Mouse (Mus musculus) heart, embryonic 11.5 days (tissue): ENCODE data around the gene Adcy7. TPM values are rescaled to one million over a fixed set of nuclear protein-coding genes. Genes with fewer than 3 reads are reported as not detected.

Experiments used
- ATAC-seq: fragments of 200-750 bp; cut with Nextera tagmentation; replicated peaks from 2 replicates; pipeline ENCODE4 v1.8.0; 2017; ENCODE audit warnings: moderate library complexity; ENCODE audit not compliant: insufficient number of reproducible peaks, low FRiP score, low TSS enrichment
- H3K27ac ChIP-seq: fragments of 300-500 bp; sonication (generic); 2 replicates; pipeline ENCODE4 v1.5.1; 2014; ENCODE audit warnings: mild to moderate bottlenecking, low read depth, low read length
- H3K27me3 ChIP-seq: fragments of 300-500 bp; sonication (generic); 2 replicates; pipeline ENCODE4 v1.6.1; 2014; ENCODE audit warnings: mild to moderate bottlenecking, low read length, mixed read lengths; ENCODE audit not compliant: control insufficient read depth, insufficient read depth
- H3K36me3 ChIP-seq: fragments of 300-500 bp; sonication (generic); 2 replicates; pipeline ENCODE4 v1.6.1; 2014; ENCODE audit warnings: mild to moderate bottlenecking, low read length, moderate library complexity, mixed read lengths; ENCODE audit not compliant: control insufficient read depth, insufficient read depth
- H3K4me1 ChIP-seq: fragments of 300-500 bp; sonication (generic); 2 replicates; pipeline ENCODE4 v1.6.1; 2014; ENCODE audit warnings: low read length; ENCODE audit not compliant: control insufficient read depth, insufficient read depth
- H3K4me2 ChIP-seq: fragments of 300-500 bp; sonication (generic); 2 replicates; pipeline ENCODE4 v1.6.1; 2014; ENCODE audit warnings: mild to moderate bottlenecking, moderate library complexity
- H3K4me3 ChIP-seq: fragments of 300-500 bp; sonication (generic); 2 replicates; pipeline ENCODE4 v1.5.1; 2014; ENCODE audit warnings: low read depth, low read length
- H3K9ac ChIP-seq: fragments of 300-500 bp; sonication (generic); 2 replicates; pipeline ENCODE4 v1.6.1; 2014; ENCODE audit warnings: mild to moderate bottlenecking, low read depth, low read length, moderate library complexity
- H3K9me3 ChIP-seq: fragments of 300-500 bp; sonication (generic); replicated peaks from 2 replicates; pipeline ENCODE4 v1.6.1; 2016; ENCODE audit warnings: low read length; ENCODE audit not compliant: control insufficient read depth
- WGBS: fragments of 180-500 bp; shearing (Covaris S2); extraction: QIAGEN DNeasy Blood & Tissue Kit; methylation state at CpG from one replicate; pipeline ENCODE4 v1.1.7; 2014; ENCODE audit not compliant: insufficient replicate concordance; 5-methylcytosine and 5-hydroxymethylcytosine counted together
- polyA plus RNA-seq: library from polyadenylated mRNA; unstranded; fragments of >200 nt; fragmentation: Nextera tagmentation; extraction: Ambion mirVana; gene quantifications from 2 replicates; pipeline ENCODE4 v1.2.1, GENCODE M21; 2014

The Adcy7 gene
- 2.4 and 2.9 TPM in 2 replicates for polyA plus RNA-seq

DNA sequence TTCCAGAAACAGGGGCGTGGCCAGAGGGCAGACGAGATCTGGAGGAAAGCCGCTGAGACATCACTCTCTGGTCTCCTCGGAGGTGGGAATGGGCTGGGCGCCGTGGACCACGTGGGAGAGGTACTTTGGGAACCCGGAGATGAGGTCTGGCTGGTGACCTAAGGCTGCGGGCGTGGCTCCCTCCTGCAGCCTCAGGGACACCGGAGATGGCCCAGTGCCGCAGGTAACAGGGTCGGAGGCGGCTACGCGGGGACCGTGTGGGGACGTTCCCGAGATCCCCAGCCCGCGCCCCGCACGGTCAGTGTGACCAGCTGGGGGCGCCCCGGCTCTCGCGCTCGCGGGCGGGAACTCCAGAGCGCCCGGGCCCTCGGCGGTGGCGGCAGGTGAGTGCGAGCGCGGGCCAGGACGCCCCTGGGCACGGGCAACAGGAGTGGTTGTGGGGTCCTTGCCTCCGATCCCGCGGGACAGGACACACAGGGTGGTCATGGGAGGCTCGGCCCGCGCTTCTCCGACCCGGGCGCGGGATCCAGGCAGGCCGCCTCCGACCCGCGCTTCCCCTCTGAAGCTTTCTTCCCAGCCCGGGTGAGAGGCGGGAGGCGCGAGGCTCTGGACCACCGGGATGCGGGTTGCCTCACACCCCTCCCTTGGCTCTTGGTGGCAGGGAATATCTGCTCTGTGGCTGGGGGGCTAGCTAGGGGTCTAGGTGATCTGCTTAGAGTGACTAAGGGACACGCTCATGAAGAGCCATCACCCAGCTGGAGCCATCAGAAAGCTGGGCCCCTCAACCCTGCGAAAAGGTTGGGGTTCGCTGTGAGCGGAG lies at the start of gene Adcy7:
TSS of gene Adcy7 (plus strand) at position 173 of the 820 bp plus-strand sequence.
- H3K4me1 ChIP-seq, result peaks cover 8% of the 10 kb centered on the region; the same call in 1 of the 2 replicates
- peaks cover 66% of the 10 kb centered on the region for H3K27me3 ChIP-seq
- H3K4me2 ChIP-seq, result peak within 1 kb of the TSS; percentile 91
- peak within 1 kb of the TSS; percentile 47 for H3K4me3 ChIP-seq
- H3K27ac ChIP-seq, result no peak within 1 kb of the TSS
- H3K9ac ChIP-seq, result peak within 1 kb of the TSS; percentile 63
- no peaks in the 10 kb centered on the region for H3K36me3 ChIP-seq
- H3K9me3 ChIP-seq, result 0 out of 2 replicates have a peak, but pooled peaks cover 3% of the 10 kb centered on the region
- whole genome bisulfite sequencing, result 3% methylated on average over 60 of the region's 64 CpGs
- ATAC-seq, result peak; percentile 45; the same call in 1 of the 2 replicates

DNA sequence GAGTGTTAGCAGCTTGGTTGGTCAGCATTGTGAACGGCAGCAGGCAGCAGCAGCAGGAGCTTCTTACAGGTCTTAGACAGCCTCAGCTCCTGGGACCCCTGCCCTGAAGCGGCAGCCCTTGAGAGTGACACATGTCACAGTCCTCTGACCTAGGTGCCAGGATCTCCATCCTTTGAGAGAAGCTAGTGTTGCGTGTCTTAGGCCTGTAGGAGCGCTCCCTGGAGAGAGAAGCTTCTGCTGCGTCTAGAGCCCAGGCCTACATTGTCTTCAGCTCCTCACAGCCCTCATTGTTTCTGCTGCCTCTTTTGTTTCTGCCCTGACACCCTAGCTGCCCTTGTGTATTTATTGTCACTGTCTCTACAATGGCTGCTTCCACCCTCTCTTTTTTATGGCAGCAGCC lies 46.8 kb upstream of the Adcy7 start:
- Histone ChIP-seq H3K27me3 (no peaks in the 10 kb centered on the region), H3K9ac (no peak overlapping the region), H3K4me3 (no peak overlapping the region), H3K27ac (no peak overlapping the region), H3K4me1 (peaks cover 10% of the 10 kb centered on the region; the same call in 1 of the 2 replicates), H3K9me3 (no peaks in the 10 kb centered on the region), H3K36me3 (no peaks in the 10 kb centered on the region), H3K4me2 (no peak overlapping the region)
- ATAC-seq, result no peak
- 73% methylated on average over 5 of the region's 5 CpGs for WGBS

DNA sequence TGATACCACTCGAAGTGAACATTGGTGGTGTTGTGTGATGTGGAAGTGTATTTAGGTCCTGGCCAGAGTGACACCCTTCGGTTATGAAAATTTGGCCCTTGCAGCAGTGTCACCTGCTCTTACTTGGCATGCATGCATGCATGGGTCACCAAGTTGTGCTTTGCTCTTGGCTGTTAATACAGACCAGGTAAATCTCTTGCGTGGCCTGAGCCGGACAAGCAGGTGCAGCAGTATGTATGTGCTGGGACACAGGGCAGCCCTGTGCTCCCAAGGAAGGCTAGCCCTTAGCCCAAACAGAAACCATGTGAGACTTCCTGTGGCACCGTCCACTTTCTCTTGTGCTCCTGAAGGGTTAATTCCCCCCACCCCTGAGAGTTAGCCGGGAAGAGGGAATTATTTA lies 44.4 kb upstream of the Adcy7 start:
- 59% methylated on average over 6 of the region's 6 CpGs for WGBS
- ATAC-seq, result no peak
- Histone ChIP-seq H3K9ac (no peak overlapping the region), H3K4me2 (no peak overlapping the region; the same call in 1 of the 2 replicates), H3K36me3 (no peaks in the 10 kb centered on the region), H3K27ac (no peak overlapping the region), H3K4me3 (no peak overlapping the region), H3K9me3 (no peaks in the 10 kb centered on the region), H3K4me1 (peaks cover 10% of the 10 kb centered on the region; the same call in 1 of the 2 replicates), H3K27me3 (no peaks in the 10 kb centered on the region)

DNA sequence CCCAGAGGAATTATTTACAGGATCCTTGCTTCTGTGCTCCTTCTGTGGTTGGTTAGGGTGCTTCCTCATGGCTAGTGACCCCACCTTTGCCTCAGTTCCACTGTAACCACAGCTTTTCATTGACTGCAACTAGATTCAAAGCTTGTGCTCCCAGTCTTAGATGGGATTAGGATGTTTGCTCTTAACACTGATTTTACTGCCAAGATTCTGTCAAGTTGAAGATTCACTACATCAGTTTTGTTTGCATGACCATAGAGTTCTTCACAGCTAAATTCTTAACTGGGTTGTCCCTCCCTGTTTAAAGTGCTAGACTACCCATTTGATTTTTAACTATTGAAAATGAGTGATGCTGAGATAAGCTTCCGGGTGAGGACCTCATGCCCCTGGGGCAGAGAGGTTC lies 43.9 kb upstream of the Adcy7 start:
- 62% methylated on average over 1 of the region's 1 CpGs for WGBS
- ATAC-seq, result no peak
- H3K9ac ChIP-seq, result no peak overlapping the region
- H3K4me1 ChIP-seq, result peaks cover 10% of the 10 kb centered on the region; the same call in 1 of the 2 replicates
- H3K9me3 ChIP-seq, result no peaks in the 10 kb centered on the region
- no peaks in the 10 kb centered on the region for H3K36me3 ChIP-seq
- H3K27me3 ChIP-seq, result no peaks in the 10 kb centered on the region
- no peak overlapping the region for H3K4me3 ChIP-seq
- H3K27ac ChIP-seq, result no peak overlapping the region
- no peak overlapping the region; the same call in 1 of the 2 replicates for H3K4me2 ChIP-seq

DNA sequence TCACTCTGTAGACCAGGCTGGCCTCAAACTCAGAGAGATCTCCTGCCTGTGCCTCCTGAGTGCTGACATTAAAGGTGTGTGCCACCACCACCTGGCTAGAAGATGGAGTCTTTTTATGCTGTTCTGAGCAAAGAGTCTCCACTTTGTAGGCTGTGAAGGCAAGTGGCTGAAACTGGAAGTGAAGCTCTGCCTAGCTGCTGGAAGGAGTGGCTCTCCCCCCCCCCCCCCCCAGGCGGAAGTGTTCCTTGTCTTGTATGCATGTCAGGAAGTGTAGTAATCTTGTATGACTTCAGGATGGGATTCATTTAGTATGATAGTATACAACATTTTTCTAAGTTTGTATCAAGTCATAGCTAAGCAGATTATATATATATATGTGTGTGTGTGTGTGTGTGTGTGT lies 43.4 kb upstream of the Adcy7 start:
- no peak overlapping the region for H3K9ac ChIP-seq
- H3K4me2 ChIP-seq, result no peak overlapping the region
- H3K27ac ChIP-seq, result no peak overlapping the region
- peaks cover 10% of the 10 kb centered on the region; the same call in 1 of the 2 replicates for H3K4me1 ChIP-seq
- no peaks in the 10 kb centered on the region for H3K27me3 ChIP-seq
- no peaks in the 10 kb centered on the region for H3K36me3 ChIP-seq
- no peaks in the 10 kb centered on the region for H3K9me3 ChIP-seq
- H3K4me3 ChIP-seq, result no peak overlapping the region
- WGBS, result 44% methylated on average over 1 of the region's 1 CpGs
- no peak for ATAC-seq

DNA sequence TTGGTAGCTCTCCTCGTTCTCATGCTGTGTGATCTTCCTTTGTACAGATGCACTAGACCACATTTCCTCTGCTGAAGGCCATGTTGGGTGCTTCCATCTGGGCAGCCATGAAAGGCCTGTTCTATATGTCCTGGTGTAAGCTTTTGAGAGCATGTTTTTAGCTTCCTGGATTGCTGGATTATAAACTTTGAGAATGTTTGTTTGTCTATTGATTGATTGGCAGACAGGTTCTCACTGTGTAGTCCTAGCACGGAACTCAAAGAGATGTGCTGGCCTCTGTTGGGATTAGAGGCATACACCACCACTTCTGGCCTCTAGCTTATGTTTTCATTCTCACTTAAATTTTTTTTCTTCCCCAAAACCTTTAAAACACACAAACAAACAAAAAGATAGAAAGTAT lies 35.5 kb upstream of the Adcy7 start:
- no peak overlapping the region for H3K9ac ChIP-seq
- ATAC-seq, result no peak

DNA sequence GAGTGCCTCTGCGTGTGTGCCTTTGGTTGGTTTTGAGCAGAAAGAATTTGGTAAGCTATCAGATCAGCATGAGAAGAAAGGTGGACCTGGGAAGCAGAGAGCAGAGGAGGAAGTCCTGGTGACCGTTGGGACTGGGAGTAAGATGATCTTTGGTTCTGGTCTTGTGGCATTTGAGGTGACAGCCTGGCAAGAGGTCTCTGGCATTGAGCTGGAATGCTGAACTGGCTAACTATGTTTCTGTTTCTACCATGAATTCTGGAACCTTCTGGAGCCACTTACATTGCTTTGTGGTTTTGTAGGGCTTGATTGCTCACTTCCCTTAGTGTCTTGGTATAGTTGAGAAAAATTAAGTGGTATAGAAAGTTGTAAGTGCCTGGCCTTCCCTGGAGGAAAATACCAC lies 34.6 kb upstream of the Adcy7 start:
- Histone ChIP-seq H3K27ac (no peak overlapping the region), H3K4me1 (no peaks in the 10 kb centered on the region; the same call in 1 of the 2 replicates), H3K4me3 (no peak overlapping the region), H3K9ac (no peak overlapping the region), H3K4me2 (no peak overlapping the region), H3K9me3 (no peaks in the 10 kb centered on the region), H3K36me3 (no peaks in the 10 kb centered on the region), H3K27me3 (no peaks in the 10 kb centered on the region)
- 72% methylated on average over 2 of the region's 2 CpGs for WGBS
- ATAC-seq, result no peak

More for the DNA sequence above, 35.5 kb upstream of the Adcy7 start:
- H3K4me1 ChIP-seq, result no peaks in the 10 kb centered on the region; the same call in 1 of the 2 replicates
- H3K9me3 ChIP-seq, result no peaks in the 10 kb centered on the region
- no peak overlapping the region for H3K4me2 ChIP-seq
- WGBS, result 81% methylated on average over 2 of the region's 2 CpGs
- no peak overlapping the region for H3K27ac ChIP-seq
- H3K4me3 ChIP-seq, result no peak overlapping the region
- no peaks in the 10 kb centered on the region for H3K36me3 ChIP-seq
- no peaks in the 10 kb centered on the region for H3K27me3 ChIP-seq

DNA sequence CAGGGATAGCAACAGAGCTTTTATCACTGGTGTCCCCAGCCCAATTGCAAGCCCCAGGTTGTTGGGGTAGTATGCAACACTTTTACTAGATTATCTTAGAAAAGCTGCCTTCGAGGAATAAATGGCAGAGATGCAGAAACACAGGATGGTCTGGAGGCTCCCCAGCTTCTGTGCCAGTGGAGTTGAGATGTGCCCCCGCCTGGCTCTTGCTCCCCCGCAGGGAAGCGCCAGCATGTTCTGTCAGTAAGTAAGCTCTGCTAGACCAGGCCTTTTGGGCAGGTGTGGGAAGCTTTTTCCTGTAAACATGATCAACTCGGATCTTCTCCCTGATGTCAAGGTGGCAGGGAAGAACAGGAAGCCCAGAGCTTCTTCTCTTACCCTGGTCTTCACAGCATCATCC lies 32.9 kb upstream of the Adcy7 start:
- H3K9ac ChIP-seq, result no peak overlapping the region
- no peaks in the 10 kb centered on the region for H3K27me3 ChIP-seq
- H3K27ac ChIP-seq, result no peak overlapping the region
- no peaks in the 10 kb centered on the region; the same call in 1 of the 2 replicates for H3K4me1 ChIP-seq
- no peak for ATAC-seq
- H3K4me3 ChIP-seq, result no peak overlapping the region
- no peak overlapping the region for H3K4me2 ChIP-seq
- 85% methylated on average over 5 of the region's 5 CpGs for WGBS
- no peaks in the 10 kb centered on the region for H3K9me3 ChIP-seq
- H3K36me3 ChIP-seq, result no peaks in the 10 kb centered on the region
